Mouse (Mus musculus) cerebellum, postnatal 4 days (tissue): ENCODE measurements around the gene H2-Ab1.
"Not testable (repeated sequence)": the region's sequence is repeated elsewhere in the genome, so short reads cannot be mapped to it uniquely, and the experiment has no call there.

Experiments used
- DNase-seq, 2 experiments: peaks; one replicate each; pipeline ENCODE4 v3.0.0; 2022; ENCODE audit warnings: low spot score in 2 of 2, mixed read lengths in 1 of 2

Gene H2-Ab1

GRCm38 (mm10) chr17:34257594-34258375 lies at the start of gene H2-Ab1:
H2-Ab1 (plus strand) TSS chr17:34257689.
- peak; percentile 67 to 77 for DNase-seq

GRCm38 (mm10) chr17:34207866-34208265 lies 49.6 kb upstream of the H2-Ab1 start:
- no peak for DNase-seq

GRCm38 (mm10) chr17:34208421-34208820 lies 49.1 kb upstream of the H2-Ab1 start:
- DNase-seq: no peak

GRCm38 (mm10) chr17:34209680-34210079 lies 47.8 kb upstream of the H2-Ab1 start:
- no peak for DNase-seq

GRCm38 (mm10) chr17:34210599-34210998 lies 46.9 kb upstream of the H2-Ab1 start:
- DNase-seq: no peak

GRCm38 (mm10) chr17:34211746-34212365 lies 45.6 kb upstream of the H2-Ab1 start:
- DNase-seq: no peak

- no peak for DNase-seq
Measured at GRCm38 (mm10) chr17:34213936-34214335, 43.6 kb upstream of the H2-Ab1 start.

GRCm38 (mm10) chr17:34215176-34215575 lies 42.3 kb upstream of the H2-Ab1 start:
- DNase-seq: no peak

GRCm38 (mm10) chr17:34217216-34217928 lies 40.1 kb upstream of the H2-Ab1 start:
- DNase-seq: no peak

- no peak for DNase-seq
Measured at GRCm38 (mm10) chr17:34217986-34218385, 39.5 kb upstream of the H2-Ab1 start.

GRCm38 (mm10) chr17:34218675-34219074 lies 38.8 kb upstream of the H2-Ab1 start:
- no peak for DNase-seq

GRCm38 (mm10) chr17:34219096-34219495 lies 38.4 kb upstream of the H2-Ab1 start:
- peak in 1 of 2 experiments; percentile 68 for DNase-seq

GRCm38 (mm10) chr17:34219801-34220200 lies 37.7 kb upstream of the H2-Ab1 start:
- not testable (repeated sequence) for DNase-seq

GRCm38 (mm10) chr17:34220401-34220800 lies 37.1 kb upstream of the H2-Ab1 start:
- not testable (repeated sequence) for DNase-seq

- no peak for DNase-seq
Measured at GRCm38 (mm10) chr17:34224816-34225215, 32.7 kb upstream of the H2-Ab1 start.

- DNase-seq: peak in 1 of 2 experiments; percentile 1
Measured at GRCm38 (mm10) chr17:34225426-34225825, 32.1 kb upstream of the H2-Ab1 start.

- not testable (repeated sequence) for DNase-seq
Measured at GRCm38 (mm10) chr17:34225911-34226310, 31.6 kb upstream of the H2-Ab1 start.

- DNase-seq: not testable (repeated sequence)
Measured at GRCm38 (mm10) chr17:34230971-34231370, 26.5 kb upstream of the H2-Ab1 start.

GRCm38 (mm10) chr17:34232021-34232420 lies 25.5 kb upstream of the H2-Ab1 start:
- not testable (repeated sequence) for DNase-seq

- peak; percentile 38 to 62 for DNase-seq
Measured at GRCm38 (mm10) chr17:34234926-34235325, 22.6 kb upstream of the H2-Ab1 start.

GRCm38 (mm10) chr17:34236691-34237090 lies 20.8 kb upstream of the H2-Ab1 start:
- no peak for DNase-seq

GRCm38 (mm10) chr17:34237741-34238140 lies 19.7 kb upstream of the H2-Ab1 start:
- DNase-seq: no peak
